Mouse (Mus musculus) macrophage (primary cell): ENCODE results near the gene Pxylp1. TPM values are rescaled to one million over a fixed set of nuclear protein-coding genes. Genes with fewer than 3 reads are reported as not detected.

Source experiments
- H3K27ac ChIP-seq: fragments of 350-480 bp; formaldehyde crosslinking; 2 replicates; pipeline ENCODE4 v1.9.0; 2021
- H3K36me3 ChIP-seq: fragments of 350-480 bp; formaldehyde crosslinking; 2 replicates; pipeline ENCODE4 v1.9.0; 2021; ENCODE audit errors: inconsistent target
- H3K4me3 ChIP-seq: fragments of 350-480 bp; formaldehyde crosslinking; 2 replicates; pipeline ENCODE4 v1.9.0; 2021; ENCODE audit errors: inconsistent target
- H3K79me2 ChIP-seq: fragments of 350-480 bp; formaldehyde crosslinking; 2 replicates; pipeline ENCODE4 v1.9.0; 2021; ENCODE audit errors: inconsistent target
- WGBS: methylation state at CpG from one replicate; pipeline ENCODE4 v1.1.7; 2026; ENCODE audit warnings: inconsistent platforms; ENCODE audit not compliant: missing documents; 5-methylcytosine and 5-hydroxymethylcytosine counted together
- polyA plus RNA-seq: library from polyadenylated mRNA; stranded (reverse); fragments of 250-400 nt; gene quantifications from 3 replicates; pipeline ENCODE4 v1.2.4, GENCODE M21; 2018; ENCODE audit warnings: inconsistent platforms

Pxylp1 gene
- polyA plus RNA-seq, 1 experiment from 2014 or later: 0.67 TPM

- WGBS: 85% methylated on average over 5 of the region's 5 CpGs
- H3K4me3 ChIP-seq: no peak overlapping the region
- H3K27ac ChIP-seq: no peak overlapping the region
- H3K79me2 ChIP-seq: no peaks in the 10 kb centered on the region
- H3K36me3 ChIP-seq: no peaks in the 10 kb centered on the region
Measured at GRCm38 (mm10) chr9:96860380-96861091, 31.9 kb downstream of the Pxylp1 start.

DNA sequence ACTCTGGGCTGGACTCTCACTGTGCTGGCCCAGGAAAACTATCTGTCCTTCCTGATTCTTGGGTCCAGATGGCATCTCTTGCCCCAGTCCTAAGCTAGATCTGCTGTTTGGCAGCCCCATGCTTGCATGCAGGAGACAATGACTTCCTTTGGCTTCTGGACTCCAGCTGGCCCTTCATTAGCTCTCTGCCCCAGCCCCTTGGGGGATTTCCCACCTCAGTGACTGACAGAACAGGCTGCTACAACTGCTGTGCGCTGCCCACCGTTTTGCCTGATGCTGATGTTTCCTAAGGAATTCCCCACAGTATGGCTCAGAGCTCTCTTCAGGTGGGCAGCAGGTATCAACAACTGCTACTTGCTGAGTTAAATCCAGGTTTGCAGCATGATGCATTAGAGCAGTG lies 33.4 kb downstream of the Pxylp1 start:
- Histone ChIP-seq H3K36me3 (no peaks in the 10 kb centered on the region), H3K27ac (no peak overlapping the region)
- WGBS: 86% methylated on average over 2 of the region's 2 CpGs

GRCm38 (mm10) chr9:96857838-96858237 lies 34.6 kb downstream of the Pxylp1 start:
- 91% methylated on average over 4 of the region's 4 CpGs for WGBS
- no peak overlapping the region for H3K4me3 ChIP-seq

More for the DNA sequence above, 33.4 kb downstream of the Pxylp1 start:
- no peaks in the 10 kb centered on the region for H3K79me2 ChIP-seq
- no peak overlapping the region for H3K4me3 ChIP-seq

GRCm38 (mm10) chr9:96853300-96854186 lies 38.9 kb downstream of the Pxylp1 start:
- Histone ChIP-seq H3K36me3 (no peaks in the 10 kb centered on the region), H3K4me3 (no peak overlapping the region), H3K27ac (no peak overlapping the region), H3K79me2 (no peaks in the 10 kb centered on the region)
- 91% methylated on average over 16 of the region's 16 CpGs for WGBS

More at GRCm38 (mm10) chr9:96857838-96858237, 34.6 kb downstream of the Pxylp1 start:
- Histone ChIP-seq H3K27ac (no peak overlapping the region), H3K36me3 (no peaks in the 10 kb centered on the region), H3K79me2 (no peaks in the 10 kb centered on the region)

DNA sequence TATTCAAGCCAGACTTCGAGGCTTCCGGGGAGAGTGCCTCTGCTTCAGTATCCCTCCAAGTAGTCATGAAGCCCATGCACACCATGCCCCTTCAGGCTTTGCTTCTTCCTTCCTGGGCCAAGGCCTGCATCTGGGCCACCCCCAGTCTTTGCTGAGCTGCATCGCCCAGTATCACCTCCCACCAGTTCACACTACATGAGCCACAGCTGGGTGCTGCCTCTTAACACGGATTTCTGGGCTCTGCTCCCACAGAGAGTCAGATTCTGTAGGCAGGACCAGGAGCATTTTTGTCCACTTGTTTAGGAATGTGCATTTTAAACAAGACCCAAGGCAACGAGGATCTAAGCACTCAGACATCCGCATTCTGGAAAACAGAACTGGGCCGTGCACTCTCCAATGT lies 40.8 kb downstream of the Pxylp1 start:
- Histone ChIP-seq H3K27ac (no peak overlapping the region), H3K79me2 (no peaks in the 10 kb centered on the region), H3K4me3 (no peak overlapping the region), H3K36me3 (no peaks in the 10 kb centered on the region)
- WGBS: 97% methylated on average over 7 of the region's 7 CpGs

- no peak overlapping the region for H3K4me3 ChIP-seq
- no peaks in the 10 kb centered on the region for H3K79me2 ChIP-seq
- no peaks in the 10 kb centered on the region for H3K36me3 ChIP-seq
- no peak overlapping the region for H3K27ac ChIP-seq
- WGBS: 96% methylated on average over 7 of the region's 7 CpGs
Measured at GRCm38 (mm10) chr9:96851036-96851435, 41.4 kb downstream of the Pxylp1 start.

- no peaks in the 10 kb centered on the region for H3K79me2 ChIP-seq
- WGBS: 91% methylated on average over 5 of the region's 5 CpGs
- H3K27ac ChIP-seq: no peak overlapping the region
- no peak overlapping the region for H3K4me3 ChIP-seq
- no peaks in the 10 kb centered on the region for H3K36me3 ChIP-seq
Measured at GRCm38 (mm10) chr9:96849012-96849411, 43.5 kb downstream of the Pxylp1 start.

DNA sequence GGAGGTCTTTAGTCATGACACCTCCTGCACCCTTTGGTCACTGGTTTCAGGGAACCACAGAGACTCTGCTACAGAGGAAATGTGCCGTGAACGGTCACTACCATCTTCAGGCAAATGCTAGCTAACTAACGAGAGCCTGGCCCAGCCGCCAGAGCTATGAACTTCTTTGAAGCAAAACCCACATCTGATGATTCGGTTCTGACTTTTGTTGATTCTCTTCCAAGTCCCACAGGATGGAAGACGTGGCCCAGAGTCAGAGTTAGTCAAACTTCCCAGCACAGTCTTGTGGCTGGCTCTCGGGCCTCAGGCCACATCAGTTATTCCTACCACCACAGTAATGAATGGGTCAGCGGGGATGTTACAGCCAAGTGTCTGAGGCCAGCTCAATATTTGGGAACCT lies 46.1 kb downstream of the Pxylp1 start:
- no peak overlapping the region for H3K4me3 ChIP-seq
- H3K27ac ChIP-seq: no peak overlapping the region
- no peaks in the 10 kb centered on the region for H3K36me3 ChIP-seq
- WGBS: 97% methylated on average over 8 of the region's 8 CpGs
- no peaks in the 10 kb centered on the region for H3K79me2 ChIP-seq

DNA sequence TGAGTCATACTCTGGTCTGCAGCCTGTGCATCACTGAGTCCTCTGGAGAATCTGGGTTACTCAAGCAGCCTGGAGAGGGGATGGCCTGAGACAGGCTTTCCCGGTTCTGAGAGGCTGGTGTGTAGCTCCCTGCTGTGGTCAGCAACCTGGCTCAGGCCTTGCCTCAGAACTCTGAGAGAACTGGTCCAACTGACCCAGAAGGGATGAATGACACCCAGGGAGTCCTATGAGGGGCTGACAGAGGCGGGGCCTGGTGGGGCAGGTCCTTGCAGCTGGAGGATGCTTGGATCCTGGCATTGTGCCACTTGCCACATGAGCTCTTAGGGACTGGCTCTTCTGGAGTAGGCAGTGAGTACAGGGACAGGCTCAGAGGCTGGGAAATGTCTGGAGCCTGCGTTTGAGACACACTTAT lies 47.7 kb downstream of the Pxylp1 start:
- Histone ChIP-seq H3K27ac (no peak overlapping the region), H3K36me3 (no peaks in the 10 kb centered on the region), H3K4me3 (no peak overlapping the region), H3K79me2 (no peaks in the 10 kb centered on the region)
- WGBS: 91% methylated on average over 2 of the region's 3 CpGs

DNA sequence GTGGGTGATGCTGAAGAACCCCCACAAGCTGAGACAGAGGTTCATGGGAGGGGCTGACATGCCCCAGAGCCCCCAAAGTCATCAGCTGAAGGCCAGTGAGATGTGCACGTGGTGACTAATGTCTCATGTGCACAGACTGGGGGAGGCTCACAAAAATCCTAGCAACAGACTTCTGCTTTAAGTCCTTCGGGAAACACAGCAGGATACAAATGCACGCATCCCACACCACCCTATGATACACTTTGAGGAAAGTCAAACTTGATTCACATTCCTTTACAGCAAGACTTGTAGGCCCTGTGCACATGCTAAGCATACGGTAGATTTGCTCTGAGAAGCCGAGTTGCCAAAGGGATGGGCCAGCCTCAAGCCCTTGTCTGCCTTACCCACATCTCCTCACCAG lies 53.1 kb downstream of the Pxylp1 start:
- no peak overlapping the region for H3K27ac ChIP-seq
- no peaks in the 10 kb centered on the region for H3K79me2 ChIP-seq
- 84% methylated on average over 5 of the region's 5 CpGs for WGBS
- H3K4me3 ChIP-seq: no peak overlapping the region
- no peaks in the 10 kb centered on the region for H3K36me3 ChIP-seq

DNA sequence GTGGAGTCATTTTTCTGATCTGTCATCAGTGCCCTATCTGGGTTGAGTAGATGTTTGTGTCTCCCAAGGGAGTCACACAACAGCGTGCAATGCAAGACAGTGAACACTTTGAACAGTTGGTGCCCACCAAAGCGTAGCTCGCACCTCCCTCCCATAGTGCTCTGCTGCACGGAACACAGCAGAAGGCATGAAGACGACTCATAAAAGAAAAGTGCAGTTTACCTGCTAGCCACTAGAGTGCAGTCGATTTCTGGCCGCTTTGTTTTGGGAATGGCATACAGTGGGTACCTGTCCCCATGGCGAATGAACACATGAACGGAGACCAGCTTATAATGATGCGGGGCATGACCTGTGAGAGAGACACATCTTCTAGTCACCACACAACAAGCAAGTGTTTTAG lies 53.6 kb downstream of the Pxylp1 start:
- H3K36me3 ChIP-seq: no peaks in the 10 kb centered on the region
- 58% methylated on average over 10 of the region's 10 CpGs for WGBS
- no peaks in the 10 kb centered on the region for H3K79me2 ChIP-seq
- H3K4me3 ChIP-seq: no peak overlapping the region
- H3K27ac ChIP-seq: no peak overlapping the region

GRCm38 (mm10) chr9:96837781-96838420 lies 54.6 kb downstream of the Pxylp1 start:
- 97% methylated on average over 18 of the region's 20 CpGs for WGBS
- Histone ChIP-seq H3K4me3 (no peak overlapping the region), H3K27ac (no peak overlapping the region), H3K36me3 (no peaks in the 10 kb centered on the region), H3K79me2 (no peaks in the 10 kb centered on the region)

DNA sequence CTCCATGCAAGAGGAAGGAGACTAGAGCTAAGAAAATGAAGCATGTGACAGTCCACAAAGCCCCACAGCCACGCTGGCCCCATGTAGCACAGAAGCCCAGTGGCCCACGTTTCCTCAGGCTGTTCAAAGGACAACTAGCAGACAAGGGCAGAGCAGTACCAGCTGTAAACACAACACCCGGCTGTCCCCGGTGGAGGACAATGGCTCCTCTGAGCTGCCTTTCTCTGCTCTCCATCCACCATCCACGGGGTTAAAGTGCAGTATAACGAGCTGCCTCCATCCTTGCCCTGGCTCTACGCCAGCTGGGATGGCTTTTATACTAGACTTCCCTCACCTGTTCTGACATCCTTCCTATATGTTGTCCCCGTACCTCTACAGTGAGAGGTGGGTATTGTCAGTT lies 55.5 kb downstream of the Pxylp1 start:
- H3K27ac ChIP-seq: no peak overlapping the region
- H3K36me3 ChIP-seq: no peaks in the 10 kb centered on the region
- H3K79me2 ChIP-seq: no peaks in the 10 kb centered on the region
- H3K4me3 ChIP-seq: no peak overlapping the region
- 94% methylated on average over 8 of the region's 8 CpGs for WGBS

DNA sequence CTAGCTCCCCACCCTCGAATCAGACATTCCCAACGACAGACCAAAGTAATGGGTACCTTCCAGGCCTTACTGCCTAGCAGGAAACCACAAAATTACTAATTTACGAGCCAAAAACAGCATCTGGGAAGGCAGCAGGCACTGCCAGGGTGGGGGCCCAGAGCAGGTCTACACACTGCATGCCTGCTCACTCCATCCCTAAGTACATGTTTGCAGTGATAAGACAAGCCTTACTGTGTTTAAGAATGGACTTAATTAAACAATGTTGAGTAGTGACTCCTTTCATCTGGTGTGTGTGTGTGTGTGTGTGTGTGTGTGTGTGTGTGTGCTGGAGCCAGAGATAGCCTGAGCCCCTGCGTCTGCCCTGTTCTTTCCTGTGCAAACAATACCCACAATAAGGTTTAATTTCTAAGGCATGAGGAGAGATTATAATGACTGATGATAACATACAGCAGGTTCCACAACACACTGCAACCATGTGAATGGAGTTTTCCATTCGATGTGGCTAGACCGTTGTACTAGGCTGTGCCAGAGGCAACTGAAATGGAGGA lies 57.0 kb downstream of the Pxylp1 start:
- Histone ChIP-seq H3K79me2 (no peaks in the 10 kb centered on the region), H3K4me3 (no peak overlapping the region), H3K27ac (no peak overlapping the region), H3K36me3 (no peaks in the 10 kb centered on the region)
- 73% methylated on average over 6 of the region's 6 CpGs for WGBS
